Mouse (Mus musculus) olfactory bulb, adult 2 months (tissue): ENCODE measurements around the gene Pxmp2.

Experiments
- CTCF ChIP-seq: fragments of 200-500 bp; IDR thresholded peaks from 2 replicates; pipeline ENCODE4 v1.5.1; 2012; ENCODE audit warnings: low read depth, mild to moderate bottlenecking, low read length, moderate library complexity; ENCODE audit not compliant: insufficient read depth
- POLR2A ChIP-seq: fragments of 200-500 bp; IDR thresholded peaks from 2 replicates; pipeline ENCODE4 v1.6.1; 2012; ENCODE audit warnings: mild to moderate bottlenecking, low read depth, low read length, moderate library complexity; ENCODE audit not compliant: insufficient read depth

GRCm38 (mm10) chr5:110232346-110232745 is 53.6 kb downstream of the Pxmp2 start:
- TF ChIP-seq CTCF (no peak), POLR2A (no peak)
